In genomic region chr1:152624644-152625454, GRCm38 (mm10) we compare ENCODE assay signal across 8 mouse cellular contexts.
DNase-seq lines count a peak whose midpoint lies in the region; ATAC-seq and TF ChIP-seq lines count a peak whose summit lies in the region.

No protein-coding gene starts in this region.

- DNase-seq in Patski (ENCODE audit: low read depth, low spot score) = no peak
- peak; percentile 39 for DNase-seq in cerebellum, adult 8-10 months
- DNase-seq in frontal cortex, postnatal 36 days (ENCODE audit: low spot score in 2 of 2) = peak; percentile 50 to 52
- peak; percentile 51 to 62 for DNase-seq in layer of hippocampus, postnatal 36 days
- DNase-seq in retina, postnatal 7 days (ENCODE audit: low read depth, low spot score) = peak; percentile 39
- peak; percentile 73 for DNase-seq in urinary bladder, postnatal 14 days (ENCODE audit: low spot score)

- H3K36me3 ChIP-seq in hindbrain, embryonic 13.5 days = no peaks in the 10 kb centered on the region

- peaks cover 16% of the 10 kb centered on the region for H3K4me1 ChIP-seq in hindbrain, embryonic 13.5 days (replicated peaks)

- CTCF ChIA-PET in Patski (lab: Charles Lee) = interaction anchor here (1.5 to 1.6 kb wide), 2 partner anchors 12 to 57 kb away, joined by 4 read pairs; no protein-coding TSS in a partner anchor

- under 1% methylated on average over 61 of the region's 61 CpGs for WGBS in hindbrain, embryonic 13.5 days

- H3K9ac ChIP-seq in hindbrain, embryonic 13.5 days = peak overlapping the region; percentile 81

- no peaks in the 10 kb centered on the region for H3K9me3 ChIP-seq in hindbrain, embryonic 13.5 days

- H3K4me2 ChIP-seq in hindbrain, embryonic 13.5 days = peak overlapping the region; percentile 64

- ATAC-seq in Patski = peak; percentile 71
- peak; percentile 90 for ATAC-seq in hindbrain, embryonic 13.5 days (ENCODE audit: low FRiP score)
- peak; percentile 80 for ATAC-seq in megakaryocyte, adult 5-6 weeks (ENCODE audit: poor library complexity, severe bottlenecking)

- no peak for TF ChIP-seq CTCF in Patski (IDR thresholded peaks at IDR 0.05)

- in situ Hi-C loops in Patski (cut with MboI; ENCODE audit: low pct_unique_long_range_greater_than_20kb) = no loop called here

- POLR2A ChIA-PET in Patski (lab: Charles Lee) = interaction anchor here (0.9 to 1.4 kb wide), 3 partner anchors 9 to 85 kb away, joined by 3 to 4 read pairs (median 4); no protein-coding TSS in a partner anchor

- peak overlapping the region; percentile 66 for H3K4me3 ChIP-seq in hindbrain, embryonic 13.5 days

- no peaks in the 10 kb centered on the region for H3K27me3 ChIP-seq in Patski
- H3K27me3 ChIP-seq in hindbrain, embryonic 13.5 days = peaks cover 13% of the 10 kb centered on the region

- peak overlapping the region; percentile 72 for H3K27ac ChIP-seq in hindbrain, embryonic 13.5 days
